Mouse (Mus musculus): ENCODE measurements around the gene Rps6ka5.

DNA sequence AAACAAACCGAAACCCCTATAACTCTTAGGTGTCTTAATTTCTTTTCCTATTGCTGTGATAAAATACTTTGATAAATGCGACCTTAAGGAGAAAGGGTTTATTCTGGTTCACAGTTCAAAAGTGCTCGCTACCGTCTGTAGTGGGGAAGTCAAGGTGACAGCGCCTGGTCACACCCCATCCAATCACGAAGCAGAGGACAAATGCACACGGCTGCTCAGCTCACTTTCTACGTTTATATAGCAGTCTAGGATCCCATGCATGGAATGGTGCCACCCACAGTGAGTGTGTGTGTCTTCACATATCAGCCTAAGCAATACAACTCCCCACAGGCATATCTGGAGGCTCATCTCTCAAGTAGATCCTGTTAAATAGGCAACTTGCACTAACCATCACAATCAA, 88.9 kb downstream of the Rps6ka5 start:
- TF ChIP-seq POLR2A (IDR thresholded peaks at IDR 0.05; ENCODE audit: borderline replicate concordance, extremely low read depth, low read depth, low read length) (no peak), CTCF (IDR thresholded peaks at IDR 0.05; ENCODE audit: insufficient read depth, low read length) (no peak)
